Mouse (Mus musculus): Measurements from ENCODE around the gene Fmnl1. TPM values are rescaled to one million over a fixed set of nuclear protein-coding genes. Genes with fewer than 3 reads are reported as not detected.

Gene Fmnl1
- polyA plus RNA-seq, 1 experiment from 2014 or later, result 2.4 TPM

DNA sequence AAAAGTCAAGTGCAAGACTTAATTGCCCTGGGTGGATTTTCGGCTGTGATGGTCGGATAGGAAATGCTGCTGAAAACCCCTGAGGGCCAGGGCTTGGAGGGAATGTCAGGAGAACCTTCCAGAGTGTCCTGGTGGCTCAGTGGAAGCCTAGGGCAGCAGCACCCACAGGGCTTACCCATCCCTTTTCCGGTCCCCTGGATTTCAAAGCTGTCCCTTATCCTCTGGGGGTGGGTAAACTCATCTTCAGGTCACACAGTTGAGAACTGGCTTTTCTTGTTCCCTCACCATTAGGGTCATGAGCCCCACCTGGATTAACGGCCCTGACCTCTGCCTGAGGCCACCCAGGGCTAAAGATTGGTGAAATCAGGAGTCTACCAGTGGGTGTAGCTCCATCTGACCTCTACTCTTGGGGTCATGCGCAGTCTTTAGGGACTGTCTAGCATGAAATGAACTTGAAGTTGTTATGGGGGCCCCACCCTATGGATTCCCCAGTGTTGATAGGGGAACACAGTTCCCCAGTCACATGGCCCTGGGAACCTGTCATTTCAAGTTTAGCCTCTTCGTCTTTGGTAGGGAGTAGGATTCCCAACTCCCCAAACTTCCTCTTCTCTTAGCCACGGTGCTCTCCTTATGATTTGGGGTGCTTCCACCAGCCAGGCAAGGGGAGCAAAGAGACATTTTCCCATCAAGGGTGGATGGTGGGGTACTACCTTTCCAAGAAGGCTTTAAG, 2.3 kb downstream of the Fmnl1 start:
- Histone ChIP-seq H3K4me3 (ENCODE audit: low read length) (no peak overlapping the region), H3K27ac (ENCODE audit: low read length) (no peak overlapping the region), H3K4me1 (ENCODE audit: insufficient read depth, low read length) (peaks cover 20% of the 10 kb centered on the region), H3K36me3 (ENCODE audit: insufficient read depth, low read length) (no peaks in the 10 kb centered on the region), H3K27me3 (ENCODE audit: insufficient read depth, low read length) (peaks cover 24% of the 10 kb centered on the region), H3K9ac (replicated peaks; ENCODE audit: low read length) (no peak overlapping the region), H3K9me3 (ENCODE audit: low read length) (no peaks in the 10 kb centered on the region), H3K4me2 (replicated peaks; ENCODE audit: low read depth, low read length) (no peak overlapping the region)
- WGBS, result 78% methylated on average over 7 of the region's 7 CpGs
- ATAC-seq (ENCODE audit: low FRiP score, low TSS enrichment), result no peak

DNA sequence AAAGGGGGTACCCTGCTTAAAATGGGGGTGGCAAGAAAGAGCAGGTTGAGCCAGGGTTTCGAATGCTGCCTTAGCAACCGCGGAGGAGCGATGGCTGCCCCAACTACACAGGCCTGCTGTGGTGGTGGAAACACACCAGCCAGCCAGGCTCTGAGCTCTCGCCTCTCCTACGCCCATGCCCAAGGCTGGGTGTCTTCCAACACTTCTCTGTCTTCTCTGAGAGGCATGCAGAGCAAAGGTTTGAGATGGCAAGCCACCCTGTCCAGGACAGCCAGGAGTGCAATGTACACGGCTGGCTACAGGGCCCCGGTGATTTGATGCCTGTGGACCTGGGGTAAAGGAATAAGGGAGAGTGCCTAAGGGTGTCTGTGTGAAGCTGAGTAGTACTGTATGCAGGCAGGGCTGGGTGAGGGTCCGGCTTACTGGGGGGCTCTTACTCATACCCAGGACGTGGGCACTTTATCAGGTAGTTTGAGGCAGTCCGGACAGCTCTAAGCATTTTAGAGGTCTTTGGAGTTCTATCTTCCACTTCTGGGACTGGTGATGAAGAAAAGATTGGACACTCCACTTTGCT, 3.0 kb downstream of the Fmnl1 start:
- WGBS, result 89% methylated on average over 11 of the region's 11 CpGs
- H3K4me1 ChIP-seq (ENCODE audit: insufficient read depth, low read length), result peaks cover 20% of the 10 kb centered on the region
- H3K9me3 ChIP-seq (ENCODE audit: low read length), result no peaks in the 10 kb centered on the region
- H3K36me3 ChIP-seq (ENCODE audit: insufficient read depth, low read length), result no peaks in the 10 kb centered on the region
- H3K4me2 ChIP-seq (replicated peaks; ENCODE audit: low read depth, low read length), result no peak overlapping the region
- H3K27ac ChIP-seq (ENCODE audit: low read length), result no peak overlapping the region
- peaks cover 24% of the 10 kb centered on the region for H3K27me3 ChIP-seq (ENCODE audit: insufficient read depth, low read length)
- H3K4me3 ChIP-seq (ENCODE audit: low read length), result no peak overlapping the region
- ATAC-seq (ENCODE audit: low FRiP score, low TSS enrichment), result no peak
- no peak overlapping the region for H3K9ac ChIP-seq (replicated peaks; ENCODE audit: low read length)

GRCm38 (mm10) chr11:103174411-103174832, 3.5 kb downstream of the Fmnl1 start:
- Histone ChIP-seq H3K36me3 (ENCODE audit: insufficient read depth, low read length) (no peaks in the 10 kb centered on the region), H3K9ac (replicated peaks; ENCODE audit: low read length) (no peak overlapping the region), H3K27me3 (ENCODE audit: insufficient read depth, low read length) (peaks cover 23% of the 10 kb centered on the region), H3K27ac (ENCODE audit: low read length) (no peak overlapping the region), H3K9me3 (ENCODE audit: low read length) (no peaks in the 10 kb centered on the region), H3K4me3 (ENCODE audit: low read length) (no peak overlapping the region), H3K4me2 (replicated peaks; ENCODE audit: low read depth, low read length) (no peak overlapping the region), H3K4me1 (ENCODE audit: insufficient read depth, low read length) (peaks cover 20% of the 10 kb centered on the region)
- ATAC-seq (ENCODE audit: low FRiP score, low TSS enrichment), result no peak
- WGBS, result 73% methylated on average over 5 of the region's 5 CpGs

DNA sequence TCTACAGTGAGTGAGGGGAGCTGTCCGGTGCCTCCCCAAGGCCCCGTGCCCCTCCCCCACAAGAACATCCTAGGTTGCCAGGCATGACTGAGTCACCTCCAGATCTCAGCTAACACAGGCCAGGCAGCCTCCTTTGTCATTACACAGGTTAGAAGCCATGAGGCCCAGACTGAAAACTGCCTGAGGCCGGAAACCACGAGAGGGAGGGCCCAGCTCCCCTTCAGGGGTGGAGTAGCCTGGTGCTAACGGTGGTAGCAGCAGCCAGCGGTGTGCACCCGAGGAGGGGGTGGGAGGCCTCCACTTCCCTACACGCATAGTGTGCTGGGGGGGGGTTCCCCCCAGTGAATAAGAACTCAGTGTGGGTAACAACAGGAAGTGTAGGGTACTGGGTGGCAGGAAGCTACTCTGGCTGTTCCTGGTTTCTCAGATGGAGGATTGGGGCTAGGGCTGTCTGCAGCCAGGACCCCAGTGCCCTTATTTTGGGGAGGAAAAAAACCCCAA, 4.0 kb downstream of the Fmnl1 start:
- peaks cover 18% of the 10 kb centered on the region for H3K27me3 ChIP-seq (ENCODE audit: insufficient read depth, low read length)
- H3K4me1 ChIP-seq (ENCODE audit: insufficient read depth, low read length), result peaks cover 20% of the 10 kb centered on the region
- H3K27ac ChIP-seq (ENCODE audit: low read length), result peak overlapping the region; percentile 13; the same call in 1 of the 2 replicates
- H3K4me3 ChIP-seq (ENCODE audit: low read length), result no peak overlapping the region
- no peak overlapping the region for H3K4me2 ChIP-seq (replicated peaks; ENCODE audit: low read depth, low read length)
- 0 out of 2 replicates have a peak overlapping the region, but pooled peaks have one; percentile 3 for H3K9ac ChIP-seq (replicated peaks; ENCODE audit: low read length)
- no peaks in the 10 kb centered on the region for H3K36me3 ChIP-seq (ENCODE audit: insufficient read depth, low read length)
- 32% methylated on average over 8 of the region's 8 CpGs for WGBS
- H3K9me3 ChIP-seq (ENCODE audit: low read length), result no peaks in the 10 kb centered on the region
- peak; percentile 37; the same call in 1 of the 2 replicates for ATAC-seq (ENCODE audit: low FRiP score, low TSS enrichment)

DNA sequence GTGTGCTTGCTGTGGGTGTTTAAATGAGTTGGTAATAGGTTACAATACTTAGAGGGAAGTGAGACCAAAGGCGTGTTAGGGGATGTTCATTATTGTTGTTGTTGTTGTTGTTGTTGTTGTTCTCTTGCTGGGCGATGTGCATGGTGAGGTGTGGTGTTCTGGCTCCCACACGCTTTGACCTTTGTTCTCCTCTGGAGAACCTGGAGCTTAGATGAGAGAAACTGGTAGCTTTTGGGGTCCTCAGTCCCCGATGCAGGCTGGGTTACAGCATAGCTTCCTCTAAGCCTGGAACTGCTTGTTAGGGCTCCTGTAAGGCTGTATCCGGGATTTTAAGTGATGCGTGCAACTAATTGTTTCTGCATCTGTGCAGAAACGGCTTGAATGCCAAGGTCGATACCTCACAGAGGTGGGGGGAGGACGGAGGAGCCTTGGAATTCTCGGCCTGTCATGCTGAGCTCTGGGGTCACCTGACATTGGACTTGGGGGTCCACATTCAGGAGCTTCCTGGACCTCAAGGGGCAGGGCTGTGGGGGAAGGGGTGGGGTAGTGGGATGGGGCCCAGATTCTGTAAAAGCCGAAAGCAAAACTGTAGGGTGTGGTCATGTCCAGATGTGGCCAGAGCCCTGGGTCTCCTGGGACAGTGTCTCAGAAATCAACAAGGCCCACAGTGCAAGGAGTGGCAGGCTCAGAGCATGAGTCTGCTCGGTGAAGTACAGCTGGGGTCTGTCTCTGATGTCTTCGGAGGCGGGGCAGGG, 5.0 kb downstream of the Fmnl1 start:
- Histone ChIP-seq H3K27ac (ENCODE audit: low read length) (no peak overlapping the region), H3K9ac (replicated peaks; ENCODE audit: low read length) (no peak overlapping the region), H3K9me3 (ENCODE audit: low read length) (no peaks in the 10 kb centered on the region), H3K4me1 (ENCODE audit: insufficient read depth, low read length) (peaks cover 14% of the 10 kb centered on the region), H3K27me3 (ENCODE audit: insufficient read depth, low read length) (peaks cover 9% of the 10 kb centered on the region), H3K4me3 (ENCODE audit: low read length) (no peak overlapping the region), H3K4me2 (replicated peaks; ENCODE audit: low read depth, low read length) (no peak overlapping the region), H3K36me3 (ENCODE audit: insufficient read depth, low read length) (no peaks in the 10 kb centered on the region)
- no peak for ATAC-seq (ENCODE audit: low FRiP score, low TSS enrichment)
- 55% methylated on average over 14 of the region's 14 CpGs for WGBS

DNA sequence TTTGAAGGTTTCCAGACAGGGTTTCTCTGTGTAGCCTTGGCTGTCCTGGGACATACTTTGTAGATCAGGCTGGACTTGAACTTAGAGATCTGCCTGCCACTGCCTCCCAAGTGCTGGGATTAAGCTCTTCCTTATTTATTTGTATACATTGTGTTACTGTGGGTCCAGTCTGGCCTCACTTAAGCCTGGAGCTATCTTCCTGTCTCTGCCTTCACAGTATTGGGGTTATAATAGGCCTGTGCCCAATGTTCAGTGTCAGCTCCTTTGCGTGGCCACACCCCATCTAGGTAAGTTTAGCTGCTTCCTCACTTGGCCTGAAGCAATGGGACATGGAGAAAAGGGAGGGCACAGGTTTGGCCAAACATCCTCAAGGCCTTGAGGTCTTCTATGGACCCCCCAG, 5.6 kb downstream of the Fmnl1 start:
- no peaks in the 10 kb centered on the region for H3K36me3 ChIP-seq (ENCODE audit: insufficient read depth, low read length)
- no peak overlapping the region for H3K9ac ChIP-seq (replicated peaks; ENCODE audit: low read length)
- H3K4me3 ChIP-seq (ENCODE audit: low read length), result no peak overlapping the region
- H3K27ac ChIP-seq (ENCODE audit: low read length), result no peak overlapping the region
- 91% methylated on average over 1 of the region's 1 CpGs for WGBS
- no peak for ATAC-seq (ENCODE audit: low FRiP score, low TSS enrichment)
- H3K9me3 ChIP-seq (ENCODE audit: low read length), result no peaks in the 10 kb centered on the region
- H3K4me2 ChIP-seq (replicated peaks; ENCODE audit: low read depth, low read length), result no peak overlapping the region
- peaks cover 3% of the 10 kb centered on the region; the same call in 1 of the 2 replicates for H3K27me3 ChIP-seq (ENCODE audit: insufficient read depth, low read length)
- H3K4me1 ChIP-seq (ENCODE audit: insufficient read depth, low read length), result peaks cover 13% of the 10 kb centered on the region

GRCm38 (mm10) chr11:103177216-103177615, 6.3 kb downstream of the Fmnl1 start:
- Histone ChIP-seq H3K27me3 (ENCODE audit: insufficient read depth, low read length) (no peaks in the 10 kb centered on the region), H3K9ac (replicated peaks; ENCODE audit: low read length) (no peak overlapping the region), H3K4me3 (ENCODE audit: low read length) (no peak overlapping the region), H3K4me2 (replicated peaks; ENCODE audit: low read depth, low read length) (no peak overlapping the region), H3K4me1 (ENCODE audit: insufficient read depth, low read length) (peaks cover 11% of the 10 kb centered on the region), H3K9me3 (ENCODE audit: low read length) (no peaks in the 10 kb centered on the region), H3K27ac (ENCODE audit: low read length) (no peak overlapping the region), H3K36me3 (ENCODE audit: insufficient read depth, low read length) (no peaks in the 10 kb centered on the region)
- ATAC-seq (ENCODE audit: low FRiP score, low TSS enrichment), result no peak
- 83% methylated on average over 5 of the region's 5 CpGs for WGBS

DNA sequence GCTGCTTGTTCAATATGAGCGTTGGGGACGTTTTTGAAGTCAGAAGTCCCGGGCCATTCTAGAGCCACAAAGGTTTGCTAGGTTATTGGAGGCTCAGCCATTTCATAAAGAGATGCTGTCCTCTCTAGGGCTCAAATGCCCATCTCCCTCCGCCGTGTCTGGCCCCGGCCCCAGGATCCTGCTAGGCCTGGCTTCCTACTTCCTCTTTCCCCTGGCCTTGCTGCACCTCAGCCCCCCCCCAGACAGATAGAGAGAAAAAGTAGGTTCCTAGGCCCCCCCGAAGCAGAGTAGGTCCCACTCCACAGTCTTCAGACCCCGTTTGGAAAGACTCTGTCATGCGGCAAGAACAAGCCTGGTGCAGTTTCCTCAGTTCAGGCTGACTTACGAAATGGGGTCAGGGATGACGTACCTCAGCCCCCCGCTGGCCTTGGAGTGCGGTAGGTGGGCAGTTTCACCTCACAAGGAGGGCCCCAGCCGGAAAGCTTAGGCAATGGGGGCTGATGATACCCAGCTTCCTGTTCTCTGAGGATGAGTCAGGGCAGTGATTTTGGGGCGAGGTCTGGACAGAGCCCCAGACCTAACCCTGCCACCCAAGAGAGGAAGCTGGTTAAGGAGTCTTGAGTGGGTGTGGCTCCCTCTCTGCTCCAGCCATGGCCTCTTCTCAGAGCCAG, 7.0 kb downstream of the Fmnl1 start:
- no peaks in the 10 kb centered on the region for H3K36me3 ChIP-seq (ENCODE audit: insufficient read depth, low read length)
- no peaks in the 10 kb centered on the region for H3K9me3 ChIP-seq (ENCODE audit: low read length)
- 78% methylated on average over 15 of the region's 15 CpGs for WGBS
- no peaks in the 10 kb centered on the region for H3K27me3 ChIP-seq (ENCODE audit: insufficient read depth, low read length)
- H3K9ac ChIP-seq (replicated peaks; ENCODE audit: low read length), result no peak overlapping the region
- H3K27ac ChIP-seq (ENCODE audit: low read length), result no peak overlapping the region
- peaks cover 11% of the 10 kb centered on the region for H3K4me1 ChIP-seq (ENCODE audit: insufficient read depth, low read length)
- no peak for ATAC-seq (ENCODE audit: low FRiP score, low TSS enrichment)
- no peak overlapping the region for H3K4me3 ChIP-seq (ENCODE audit: low read length)
- no peak overlapping the region for H3K4me2 ChIP-seq (replicated peaks; ENCODE audit: low read depth, low read length)

DNA sequence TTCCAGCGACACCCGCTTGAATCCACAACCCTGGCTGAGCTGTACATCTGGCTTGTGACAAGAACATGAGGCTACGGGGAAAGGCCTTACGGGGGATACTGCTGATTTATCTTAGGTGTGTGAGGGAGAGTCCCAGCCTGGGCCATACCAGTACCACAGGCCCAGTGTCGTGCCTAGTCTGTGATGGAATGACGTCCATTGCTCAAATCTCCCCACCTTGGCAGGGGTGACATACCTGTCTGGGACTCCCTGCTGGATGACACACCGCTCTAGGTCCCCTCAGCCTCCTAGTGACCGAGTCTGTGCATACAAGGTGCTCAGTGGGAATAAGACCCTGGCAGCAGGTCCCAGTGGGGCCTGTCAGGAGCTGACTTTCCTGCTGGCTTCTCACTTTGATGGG, 7.8 kb downstream of the Fmnl1 start:
- Histone ChIP-seq H3K4me1 (ENCODE audit: insufficient read depth, low read length) (peaks cover 11% of the 10 kb centered on the region), H3K27me3 (ENCODE audit: insufficient read depth, low read length) (no peaks in the 10 kb centered on the region), H3K9ac (replicated peaks; ENCODE audit: low read length) (no peak overlapping the region), H3K27ac (ENCODE audit: low read length) (no peak overlapping the region), H3K36me3 (ENCODE audit: insufficient read depth, low read length) (no peaks in the 10 kb centered on the region), H3K9me3 (ENCODE audit: low read length) (no peaks in the 10 kb centered on the region), H3K4me3 (ENCODE audit: low read length) (no peak overlapping the region), H3K4me2 (replicated peaks; ENCODE audit: low read depth, low read length) (no peak overlapping the region)
- ATAC-seq (ENCODE audit: low FRiP score, low TSS enrichment), result no peak
- 89% methylated on average over 8 of the region's 8 CpGs for WGBS

Data from kidney, embryonic 16.5 days (tissue).